Mouse (Mus musculus): Measurements from ENCODE around the gene Ubac2. TPM values are rescaled to one million over a fixed set of nuclear protein-coding genes. Genes with fewer than 3 reads are reported as not detected.
"Not testable (repeated sequence)": the region's sequence is repeated elsewhere in the genome, so short reads cannot be mapped to it uniquely, and the experiment has no call there.

Ubac2 gene
- polyA plus RNA-seq (2016; fragmentation: Nextera tagmentation; extraction: Ambion mirVana), result 60.3 and 68.7 TPM in 2 replicates

DNA sequence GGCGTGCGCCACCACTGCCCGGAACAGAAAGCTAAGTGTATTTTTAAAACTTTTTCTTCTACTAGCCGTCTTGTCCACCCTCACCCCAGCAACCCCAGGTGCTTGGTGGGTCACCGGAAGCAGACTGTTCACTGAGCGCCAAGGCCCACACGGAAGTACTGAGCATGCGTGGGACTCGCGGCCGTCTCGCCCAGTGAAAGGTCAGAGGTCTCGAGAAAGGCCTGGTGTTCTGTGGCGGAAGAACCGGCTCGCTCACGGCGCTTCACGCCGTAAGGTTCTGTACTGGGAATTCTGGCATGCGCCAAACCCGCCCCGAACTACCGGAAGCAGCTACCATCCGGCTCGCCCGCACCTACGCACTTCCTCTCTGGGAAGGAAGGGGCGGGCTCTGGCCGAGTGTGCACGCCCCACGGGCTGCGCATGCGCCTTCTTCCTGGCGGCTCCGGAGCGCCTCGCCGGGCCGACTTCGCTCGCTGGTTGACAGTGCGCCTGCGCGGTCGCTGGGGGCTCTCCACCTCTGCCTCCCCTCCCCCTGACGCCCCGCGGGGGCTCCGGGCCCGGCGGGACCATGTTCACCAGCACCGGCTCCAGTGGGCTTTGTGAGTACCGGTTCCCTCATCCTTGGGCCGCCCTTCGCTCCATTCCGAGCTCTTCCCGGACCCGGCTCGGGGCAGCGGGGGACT, at the start of gene Ubac2:
TSS of gene Ubac2 (plus strand) at position 445 of the 683 bp plus-strand sequence.
- Histone ChIP-seq H3K27ac (peak within 1 kb of the TSS; percentile 83), H3K4me3 (peak within 1 kb of the TSS; percentile 92), H3K4me1 (peaks cover 17% of the 10 kb centered on the region), H3K27me3 (replicated peaks) (no peaks in the 10 kb centered on the region), H3K36me3 (no peaks in the 10 kb centered on the region), H3K9ac (peak within 1 kb of the TSS; percentile 89), H3K4me2 (replicated peaks) (peak within 1 kb of the TSS; percentile 92), H3K9me3 (no peaks in the 10 kb centered on the region)
- peak; percentile 98 for ATAC-seq (ENCODE audit: low FRiP score, low read depth)
- WGBS, result under 1% methylated on average over 61 of the region's 61 CpGs

DNA sequence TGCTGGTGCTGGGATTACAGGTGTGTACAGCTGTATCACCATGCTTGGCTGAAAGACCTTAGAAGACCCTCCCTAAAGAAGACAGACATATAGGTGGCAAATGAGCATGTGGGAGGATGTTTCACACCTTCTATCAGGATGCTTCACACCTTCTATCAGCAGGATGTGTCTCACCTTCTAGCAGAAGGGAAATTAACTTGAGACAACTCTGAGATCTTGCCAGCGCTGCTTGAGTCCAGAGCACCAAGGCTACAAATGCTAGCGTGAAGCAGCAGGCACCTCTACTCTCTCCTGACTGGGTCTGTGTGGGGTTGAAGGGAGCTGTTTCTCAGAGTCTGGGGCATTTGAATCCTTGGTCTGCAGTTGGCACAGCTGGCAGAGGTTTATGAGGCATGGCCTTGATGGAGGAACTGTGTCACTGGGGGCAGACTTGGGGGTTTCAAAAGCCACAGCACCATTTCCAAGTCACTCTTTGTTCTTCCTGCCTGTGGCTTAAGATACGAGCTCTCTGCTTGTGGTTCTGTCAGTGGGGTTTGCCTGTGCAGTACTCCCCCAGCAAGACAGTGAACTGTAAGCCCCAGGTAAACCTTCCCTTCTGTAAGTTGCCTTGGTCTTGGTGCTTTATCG, 48.5 kb upstream of the Ubac2 start:
- whole genome bisulfite sequencing, result 92% methylated on average over 4 of the region's 4 CpGs
- Histone ChIP-seq H3K4me1 (no peaks in the 10 kb centered on the region), H3K4me3 (no peak overlapping the region), H3K27me3 (replicated peaks) (no peaks in the 10 kb centered on the region), H3K9me3 (0 out of 2 replicates have a peak, but pooled peaks cover 4% of the 10 kb centered on the region), H3K9ac (no peak overlapping the region), H3K36me3 (no peaks in the 10 kb centered on the region), H3K4me2 (replicated peaks) (no peak overlapping the region), H3K27ac (no peak overlapping the region)
- no peak for ATAC-seq (ENCODE audit: low FRiP score, low read depth)

DNA sequence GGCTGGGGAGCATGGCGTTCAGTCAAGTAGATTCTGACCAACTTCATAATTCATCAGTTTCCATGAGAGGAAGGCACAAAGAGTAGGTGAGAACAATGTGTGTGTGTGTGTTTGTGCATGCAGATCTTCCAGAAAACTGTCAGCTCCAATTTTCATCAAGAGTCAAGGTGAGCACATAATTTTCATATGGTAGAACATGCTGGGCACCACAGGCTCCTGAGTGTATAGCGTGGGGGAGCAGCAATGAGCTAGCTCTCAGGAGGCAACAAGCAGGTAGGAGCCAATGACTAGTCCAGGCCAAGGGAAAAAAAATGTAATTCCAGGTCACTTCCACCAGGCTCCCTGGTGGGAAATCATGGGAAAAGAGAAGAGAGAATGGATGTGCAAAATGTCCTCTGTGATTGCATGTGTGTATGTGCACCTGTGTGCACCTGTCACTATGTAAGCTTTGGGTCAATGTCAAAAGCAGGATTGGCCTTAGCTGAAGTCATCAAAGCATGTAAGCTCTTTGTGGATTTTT, 45.4 kb upstream of the Ubac2 start:
- H3K9ac ChIP-seq, result no peak overlapping the region
- H3K27ac ChIP-seq, result no peak overlapping the region
- no peaks in the 10 kb centered on the region for H3K27me3 ChIP-seq (replicated peaks)
- H3K4me3 ChIP-seq, result no peak overlapping the region
- H3K4me2 ChIP-seq (replicated peaks), result no peak overlapping the region
- 90% methylated on average over 2 of the region's 2 CpGs for WGBS
- no peaks in the 10 kb centered on the region for H3K4me1 ChIP-seq
- no peak for ATAC-seq (ENCODE audit: low FRiP score, low read depth)
- peaks cover 15% of the 10 kb centered on the region; the same call in 1 of the 2 replicates for H3K9me3 ChIP-seq
- H3K36me3 ChIP-seq, result no peaks in the 10 kb centered on the region

DNA sequence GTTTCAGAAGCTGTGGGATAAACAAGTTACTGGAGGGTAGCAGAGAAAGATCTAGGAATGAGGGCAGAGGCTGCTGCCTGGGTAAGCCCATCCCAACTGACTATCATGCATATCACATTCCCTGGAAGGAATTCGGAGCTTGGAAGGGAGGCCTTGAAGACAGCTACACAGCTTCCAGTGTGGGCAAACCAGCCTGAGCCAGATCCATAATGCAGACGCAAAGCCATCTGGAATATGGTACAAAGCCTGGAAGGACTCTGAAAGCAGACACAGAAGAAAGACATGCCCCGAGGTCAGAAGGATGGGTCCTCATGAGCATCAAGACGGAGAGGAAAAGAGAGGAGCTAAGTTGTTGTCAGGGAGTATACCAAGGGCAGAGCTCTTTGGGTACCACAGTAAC, 40.3 kb upstream of the Ubac2 start:
- Histone ChIP-seq H3K27me3 (replicated peaks) (no peaks in the 10 kb centered on the region), H3K27ac (no peak overlapping the region), H3K4me3 (no peak overlapping the region), H3K36me3 (no peaks in the 10 kb centered on the region), H3K9ac (no peak overlapping the region), H3K9me3 (peaks cover 25% of the 10 kb centered on the region), H3K4me2 (replicated peaks) (no peak overlapping the region), H3K4me1 (no peaks in the 10 kb centered on the region)
- WGBS, result 82% methylated on average over 4 of the region's 4 CpGs
- ATAC-seq (ENCODE audit: low FRiP score, low read depth), result no peak

DNA sequence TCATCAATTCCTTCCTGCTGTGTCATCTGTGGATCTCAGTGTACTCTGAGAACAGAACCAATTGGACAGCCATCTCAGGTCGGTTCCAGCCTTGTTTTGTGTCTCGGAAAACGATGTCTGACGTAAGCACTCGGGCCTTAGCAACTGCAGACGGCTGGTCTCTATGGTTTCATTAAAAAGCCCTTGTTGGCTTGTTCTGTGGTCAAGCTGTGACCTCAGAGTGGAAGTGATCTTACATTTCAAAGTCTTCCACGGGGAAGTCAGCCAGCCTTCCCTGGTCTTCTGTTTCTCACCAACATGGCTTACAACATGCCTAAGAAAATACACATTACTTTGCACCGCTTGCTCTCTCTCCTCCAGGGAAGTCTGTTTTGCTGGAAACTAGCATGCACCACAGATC, 38.2 kb upstream of the Ubac2 start:
- ATAC-seq (ENCODE audit: low FRiP score, low read depth), result no peak
- H3K9me3 ChIP-seq, result peaks cover 22% of the 10 kb centered on the region
- WGBS, result 91% methylated on average over 8 of the region's 8 CpGs

DNA sequence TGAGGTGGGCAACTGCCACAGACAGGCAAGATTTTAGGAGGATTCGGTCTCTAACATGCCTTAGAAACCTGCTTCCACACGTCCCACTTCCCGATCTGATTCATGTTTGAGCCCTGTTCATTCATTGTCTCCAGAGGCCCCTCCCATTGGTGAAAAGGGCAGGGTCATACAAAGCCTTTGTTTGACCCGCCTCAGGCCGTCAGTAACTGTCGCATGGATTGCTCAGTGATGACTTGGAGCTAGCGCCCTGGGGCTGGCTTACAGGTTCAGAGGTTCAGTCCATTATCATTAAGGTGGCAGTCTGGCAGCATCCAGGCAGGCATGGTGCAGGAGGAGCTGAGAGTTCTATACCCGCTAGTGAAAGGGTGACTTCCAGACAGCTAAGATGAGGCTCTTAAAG, 33.9 kb upstream of the Ubac2 start:
- no peak overlapping the region for H3K4me3 ChIP-seq
- WGBS, result 43% methylated on average over 8 of the region's 8 CpGs

More for the DNA sequence above, 38.2 kb upstream of the Ubac2 start:
- H3K27me3 ChIP-seq (replicated peaks), result no peaks in the 10 kb centered on the region
- H3K27ac ChIP-seq, result no peak overlapping the region
- H3K4me2 ChIP-seq (replicated peaks), result no peak overlapping the region
- no peak overlapping the region for H3K9ac ChIP-seq
- H3K36me3 ChIP-seq, result no peaks in the 10 kb centered on the region
- no peaks in the 10 kb centered on the region for H3K4me1 ChIP-seq
- H3K4me3 ChIP-seq, result no peak overlapping the region

DNA sequence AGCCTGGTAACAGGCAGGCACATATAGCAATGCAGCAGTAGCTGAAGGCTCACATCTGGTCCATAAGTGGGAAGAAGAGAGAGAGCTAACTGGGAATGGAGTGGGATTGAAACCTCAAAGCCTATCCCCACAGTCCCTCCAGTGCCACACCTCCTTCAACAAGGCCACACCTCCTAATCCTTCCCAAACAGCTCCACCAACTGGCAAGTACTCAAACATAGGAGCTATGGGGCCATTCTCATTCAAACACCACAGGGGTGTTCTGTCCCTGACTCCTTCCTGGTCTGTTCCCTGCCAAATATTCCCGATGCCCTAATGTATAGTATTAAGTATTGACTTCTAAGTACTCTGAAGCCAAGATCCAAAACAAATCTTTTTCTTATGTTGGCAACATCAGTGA, 27.2 kb upstream of the Ubac2 start:
- H3K27ac ChIP-seq, result no peak overlapping the region
- no peak overlapping the region for H3K4me2 ChIP-seq (replicated peaks)
- no peak overlapping the region for H3K9ac ChIP-seq
- ATAC-seq (ENCODE audit: low FRiP score, low read depth), result no peak
- no peaks in the 10 kb centered on the region for H3K36me3 ChIP-seq
- 89% methylated on average over 1 of the region's 1 CpGs for WGBS
- no peak overlapping the region for H3K4me3 ChIP-seq
- H3K27me3 ChIP-seq (replicated peaks), result no peaks in the 10 kb centered on the region
- no peaks in the 10 kb centered on the region for H3K9me3 ChIP-seq
- H3K4me1 ChIP-seq, result no peaks in the 10 kb centered on the region

More for the DNA sequence above, 33.9 kb upstream of the Ubac2 start:
- H3K27me3 ChIP-seq (replicated peaks), result no peaks in the 10 kb centered on the region
- no peak overlapping the region for H3K9ac ChIP-seq
- no peak overlapping the region for H3K27ac ChIP-seq
- no peak overlapping the region for H3K4me2 ChIP-seq (replicated peaks)
- no peaks in the 10 kb centered on the region for H3K4me1 ChIP-seq
- no peaks in the 10 kb centered on the region for H3K36me3 ChIP-seq
- H3K9me3 ChIP-seq, result peaks cover 4% of the 10 kb centered on the region
- no peak for ATAC-seq (ENCODE audit: low FRiP score, low read depth)

DNA sequence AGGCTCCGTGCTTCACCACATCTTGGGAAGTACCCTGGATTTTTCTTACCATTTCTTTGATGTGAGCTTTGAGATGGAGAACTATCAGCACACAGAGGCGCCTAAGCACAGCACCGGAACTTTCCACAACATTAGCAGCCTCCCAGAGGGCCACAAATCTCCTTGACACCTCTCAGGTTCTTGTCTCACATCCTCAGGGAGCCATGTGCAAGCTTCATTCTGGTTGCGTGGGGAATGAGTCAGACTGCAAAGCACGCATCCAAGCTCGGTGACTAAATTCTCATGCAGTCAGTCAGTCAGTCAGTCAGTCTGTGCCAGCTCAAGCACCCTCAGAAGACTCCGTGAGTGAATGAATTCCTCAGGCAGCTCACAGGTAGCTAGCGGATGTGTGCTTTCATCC, 25.9 kb upstream of the Ubac2 start:
- H3K27ac ChIP-seq, result no peak overlapping the region
- H3K9me3 ChIP-seq, result no peaks in the 10 kb centered on the region
- no peaks in the 10 kb centered on the region for H3K36me3 ChIP-seq
- H3K9ac ChIP-seq, result no peak overlapping the region
- no peak overlapping the region for H3K4me3 ChIP-seq
- ATAC-seq (ENCODE audit: low FRiP score, low read depth), result no peak
- H3K4me2 ChIP-seq (replicated peaks), result no peak overlapping the region
- 79% methylated on average over 8 of the region's 8 CpGs for WGBS
- no peaks in the 10 kb centered on the region for H3K4me1 ChIP-seq
- H3K27me3 ChIP-seq (replicated peaks), result no peaks in the 10 kb centered on the region

DNA sequence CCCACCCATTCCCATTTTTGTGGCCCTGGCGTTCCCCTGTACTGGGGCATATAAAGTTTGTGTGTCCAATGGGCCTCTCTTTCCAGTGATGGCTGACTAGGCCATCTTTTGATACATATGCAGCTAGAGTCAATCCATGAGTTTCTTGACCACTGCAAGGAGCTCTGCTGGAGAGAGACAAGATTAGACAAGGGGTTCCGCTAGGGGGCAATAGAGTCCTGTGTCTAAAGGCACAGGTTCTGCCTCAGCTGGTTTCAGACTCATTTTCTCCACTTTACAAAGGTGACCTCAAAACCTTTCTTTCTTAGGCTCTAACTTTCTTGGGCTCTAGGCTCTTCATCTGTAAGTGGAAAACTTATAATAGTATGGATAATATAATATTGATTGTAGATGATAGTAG, 13.3 kb upstream of the Ubac2 start:
- H3K4me3 ChIP-seq; H3K4me1 ChIP-seq; H3K4me2 ChIP-seq (replicated peaks); H3K27me3 ChIP-seq (replicated peaks); H3K36me3 ChIP-seq; H3K9me3 ChIP-seq; H3K27ac ChIP-seq; H3K9ac ChIP-seq: not testable (repeated sequence)
- peak; percentile 44 for ATAC-seq (ENCODE audit: low FRiP score, low read depth)
- 10% methylated on average over 2 of the region's 2 CpGs for WGBS

DNA sequence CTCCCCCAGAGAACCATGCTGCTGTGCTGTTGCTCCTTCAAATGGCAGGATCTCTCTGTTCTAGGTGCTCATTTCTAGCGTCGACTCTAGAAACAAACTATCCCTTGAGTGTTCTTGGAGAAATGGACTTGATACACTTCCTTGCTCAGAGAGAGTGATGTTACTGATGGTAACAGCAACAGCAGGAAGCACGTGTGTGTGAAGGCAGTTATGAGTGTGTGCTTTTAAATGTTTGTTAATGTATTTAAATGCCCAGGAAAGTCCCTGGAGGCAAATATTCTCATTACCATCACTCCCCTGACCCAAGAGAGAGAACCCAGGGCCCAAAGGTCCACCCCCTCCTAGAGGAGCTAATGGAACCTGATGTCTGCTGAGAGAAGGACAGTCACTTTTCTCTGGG, 11.8 kb upstream of the Ubac2 start:
- ATAC-seq (ENCODE audit: low FRiP score, low read depth), result no peak
- Histone ChIP-seq H3K9me3 (no peaks in the 10 kb centered on the region), H3K9ac (no peak overlapping the region), H3K4me1 (no peaks in the 10 kb centered on the region), H3K36me3 (no peaks in the 10 kb centered on the region), H3K4me3 (no peak overlapping the region), H3K27ac (no peak overlapping the region), H3K4me2 (replicated peaks) (no peak overlapping the region), H3K27me3 (replicated peaks) (no peaks in the 10 kb centered on the region)
- 79% methylated on average over 3 of the region's 3 CpGs for WGBS

DNA sequence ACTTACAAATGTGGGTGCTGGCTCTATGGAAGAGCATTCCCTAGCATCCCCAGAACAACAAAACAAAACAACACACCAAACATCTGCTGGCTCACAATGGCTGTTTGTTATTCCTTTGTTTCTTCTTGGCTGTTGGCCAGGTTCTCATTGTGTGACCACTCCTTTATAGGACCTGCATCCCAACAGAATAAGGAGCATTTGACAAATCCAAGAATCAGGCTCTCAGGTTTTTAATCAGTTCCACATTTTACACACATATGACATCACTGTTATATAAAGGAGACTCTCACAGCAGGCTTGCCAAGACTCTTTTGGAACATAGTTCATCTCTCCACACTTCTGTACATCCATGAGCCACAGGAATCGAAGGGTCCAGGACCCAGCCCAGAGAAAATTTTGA, 9.3 kb upstream of the Ubac2 start:
- Histone ChIP-seq H3K4me1 (no peaks in the 10 kb centered on the region), H3K4me2 (replicated peaks) (no peak overlapping the region), H3K36me3 (no peaks in the 10 kb centered on the region), H3K9me3 (no peaks in the 10 kb centered on the region), H3K9ac (no peak overlapping the region), H3K27me3 (replicated peaks) (no peaks in the 10 kb centered on the region), H3K27ac (no peak overlapping the region), H3K4me3 (no peak overlapping the region)
- no peak for ATAC-seq (ENCODE audit: low FRiP score, low read depth)
- 71% methylated on average over 1 of the region's 1 CpGs for WGBS

DNA sequence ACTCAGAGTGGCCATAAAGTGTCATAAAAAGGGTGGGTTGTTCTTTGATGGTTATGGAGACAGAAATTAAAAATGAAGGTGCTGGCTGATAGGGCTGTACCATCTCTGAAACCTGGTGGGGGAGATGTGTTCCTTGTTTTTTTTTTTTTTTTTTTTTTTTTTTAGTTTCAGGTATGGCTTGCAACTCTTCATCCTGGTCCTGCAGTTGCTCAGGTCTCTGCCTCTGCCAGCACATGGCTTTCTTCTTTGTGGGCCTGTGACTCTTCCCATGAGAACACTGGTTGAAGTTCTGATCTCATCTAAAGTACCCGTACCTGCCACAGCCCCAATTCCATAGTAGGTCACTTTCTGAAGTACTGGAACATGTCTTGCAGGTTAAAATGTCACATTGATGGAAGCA, 5.7 kb upstream of the Ubac2 start:
- Histone ChIP-seq H3K4me1 (peaks cover 3% of the 10 kb centered on the region; the same call in 1 of the 2 replicates), H3K36me3 (no peaks in the 10 kb centered on the region), H3K9ac (no peak overlapping the region), H3K9me3 (no peaks in the 10 kb centered on the region), H3K27me3 (replicated peaks) (no peaks in the 10 kb centered on the region), H3K27ac (no peak overlapping the region), H3K4me3 (no peak overlapping the region), H3K4me2 (replicated peaks) (no peak overlapping the region)
- WGBS, result 87% methylated on average over 1 of the region's 1 CpGs
- no peak for ATAC-seq (ENCODE audit: low FRiP score, low read depth)
